Mouse (Mus musculus) forebrain, embryonic 12.5 days (tissue): ENCODE data around the gene 4933415A04Rik. TPM values are rescaled to one million over a fixed set of nuclear protein-coding genes. Genes with fewer than 3 reads are reported as not detected.

Source experiments
- ATAC-seq: fragments of 200-750 bp; cut with Nextera tagmentation; 2 replicates; pipeline ENCODE4 v1.8.0; 2017; ENCODE audit warnings: moderate TSS enrichment; ENCODE audit not compliant: low FRiP score
- H3K27ac ChIP-seq: fragments of 300-500 bp; sonication (generic); 2 replicates; pipeline ENCODE4 v1.5.1; 2016; ENCODE audit warnings: mild to moderate bottlenecking
- H3K27me3 ChIP-seq: fragments of 300-500 bp; sonication (generic); 2 replicates; pipeline ENCODE4 v1.6.1; 2016; ENCODE audit warnings: mild to moderate bottlenecking
- H3K36me3 ChIP-seq: fragments of 300-500 bp; sonication (generic); replicated peaks from 2 replicates; pipeline ENCODE4 v1.6.1; 2016; ENCODE audit warnings: mild to moderate bottlenecking
- H3K4me1 ChIP-seq: fragments of 300-500 bp; sonication (generic); 2 replicates; pipeline ENCODE4 v1.6.1; 2016
- H3K4me2 ChIP-seq: fragments of 300-500 bp; sonication (generic); 2 replicates; pipeline ENCODE4 v1.6.1; 2016; ENCODE audit warnings: mild to moderate bottlenecking, moderate library complexity
- H3K4me3 ChIP-seq: fragments of 300-500 bp; sonication (generic); replicated peaks from 2 replicates; pipeline ENCODE4 v1.5.1; 2016; ENCODE audit warnings: mild to moderate bottlenecking
- H3K9ac ChIP-seq: fragments of 300-500 bp; sonication (generic); 2 replicates; pipeline ENCODE4 v1.6.1; 2016; ENCODE audit warnings: mild to moderate bottlenecking
- H3K9me3 ChIP-seq: fragments of 300-500 bp; sonication (generic); 2 replicates; pipeline ENCODE4 v1.6.1; 2016
- WGBS: fragments of 180-500 bp; shearing (Covaris S2); methylation state at CpG from one replicate; pipeline ENCODE4 v1.1.7; 2016; 5-methylcytosine and 5-hydroxymethylcytosine counted together
- polyA plus RNA-seq: library from polyadenylated mRNA; unstranded; fragments of >200 nt; fragmentation: Nextera tagmentation; extraction: Ambion mirVana; gene quantifications from 2 replicates; pipeline ENCODE4 v1.2.1, GENCODE M21; 2016

The 4933415A04Rik gene
- polyA plus RNA-seq, 1 experiment from 2014 or later: 6.1 TPM

- Histone ChIP-seq H3K4me2 (no peak overlapping the region), H3K27me3 (no peaks in the 10 kb centered on the region), H3K27ac (no peak overlapping the region), H3K4me3 (no peak overlapping the region), H3K9ac (no peak overlapping the region), H3K4me1 (peaks cover 30% of the 10 kb centered on the region), H3K9me3 (no peaks in the 10 kb centered on the region), H3K36me3 (peaks cover 13% of the 10 kb centered on the region)
- ATAC-seq: no peak
- WGBS: 76% methylated on average over 6 of the region's 6 CpGs
Measured at GRCm38 (mm10) chr11:43552675-43553074, 34.2 kb upstream of the 4933415A04Rik start.

GRCm38 (mm10) chr11:43556538-43556937 lies 30.3 kb upstream of the 4933415A04Rik start:
- Histone ChIP-seq H3K9me3 (no peaks in the 10 kb centered on the region), H3K4me3 (no peak overlapping the region), H3K27ac (no peak overlapping the region), H3K27me3 (no peaks in the 10 kb centered on the region), H3K36me3 (peaks cover 28% of the 10 kb centered on the region), H3K4me2 (no peak overlapping the region), H3K9ac (no peak overlapping the region), H3K4me1 (peaks cover 24% of the 10 kb centered on the region)
- 88% methylated on average over 11 of the region's 11 CpGs for WGBS
- no peak for ATAC-seq

GRCm38 (mm10) chr11:43559515-43560292 lies 27.1 kb upstream of the 4933415A04Rik start:
- Histone ChIP-seq H3K9me3 (no peaks in the 10 kb centered on the region), H3K4me2 (no peak overlapping the region), H3K36me3 (peaks cover 30% of the 10 kb centered on the region), H3K27me3 (no peaks in the 10 kb centered on the region), H3K4me3 (no peak overlapping the region), H3K27ac (peak overlapping the region; percentile 78), H3K4me1 (peaks cover 31% of the 10 kb centered on the region), H3K9ac (no peak overlapping the region)
- 10% methylated on average over 6 of the region's 6 CpGs for WGBS
- 0 out of 2 replicates have a peak, but pooled peaks have one; percentile 21 for ATAC-seq

- H3K4me1 ChIP-seq: peaks cover 56% of the 10 kb centered on the region
- WGBS: 52% methylated on average over 10 of the region's 10 CpGs
- H3K27me3 ChIP-seq: no peaks in the 10 kb centered on the region
Measured at GRCm38 (mm10) chr11:43563654-43564244, 23.1 kb upstream of the 4933415A04Rik start.

GRCm38 (mm10) chr11:43565414-43565813 lies 21.4 kb upstream of the 4933415A04Rik start:
- no peak for ATAC-seq
- H3K4me2 ChIP-seq: peak overlapping the region; percentile 19; the same call in 1 of the 2 replicates
- 0 out of 2 replicates have a peak, but pooled peaks cover 2% of the 10 kb centered on the region for H3K36me3 ChIP-seq

More at GRCm38 (mm10) chr11:43563654-43564244, 23.1 kb upstream of the 4933415A04Rik start:
- H3K9me3 ChIP-seq: no peaks in the 10 kb centered on the region
- H3K4me2 ChIP-seq: no peak overlapping the region
- H3K27ac ChIP-seq: peak overlapping the region; percentile 42; the same call in 1 of the 2 replicates
- no peak overlapping the region for H3K9ac ChIP-seq
- ATAC-seq: peak; percentile 67
- no peak overlapping the region for H3K4me3 ChIP-seq
- H3K36me3 ChIP-seq: peaks cover 6% of the 10 kb centered on the region

GRCm38 (mm10) chr11:43565852-43566251 lies 21.0 kb upstream of the 4933415A04Rik start:
- H3K9me3 ChIP-seq: no peaks in the 10 kb centered on the region
- peak overlapping the region; percentile 19; the same call in 1 of the 2 replicates for H3K4me2 ChIP-seq
- H3K27me3 ChIP-seq: no peaks in the 10 kb centered on the region
- H3K4me1 ChIP-seq: peaks cover 50% of the 10 kb centered on the region
- 0 out of 2 replicates have a peak, but pooled peaks cover 2% of the 10 kb centered on the region for H3K36me3 ChIP-seq
- H3K27ac ChIP-seq: peak overlapping the region; percentile 51; the same call in 1 of the 2 replicates
- 0 out of 2 replicates have a peak, but pooled peaks have one; percentile 47 for ATAC-seq
- no peak overlapping the region for H3K4me3 ChIP-seq
- peak overlapping the region; percentile 36; the same call in 1 of the 2 replicates for H3K9ac ChIP-seq
- 7% methylated on average over 8 of the region's 8 CpGs for WGBS

More at GRCm38 (mm10) chr11:43565414-43565813, 21.4 kb upstream of the 4933415A04Rik start:
- Histone ChIP-seq H3K27ac (peak overlapping the region; percentile 26; the same call in 1 of the 2 replicates), H3K9ac (peak overlapping the region; percentile 36; the same call in 1 of the 2 replicates), H3K9me3 (no peaks in the 10 kb centered on the region), H3K4me3 (no peak overlapping the region), H3K27me3 (no peaks in the 10 kb centered on the region), H3K4me1 (peaks cover 46% of the 10 kb centered on the region)
- 26% methylated on average over 2 of the region's 2 CpGs for WGBS

GRCm38 (mm10) chr11:43566696-43567095 lies 20.1 kb upstream of the 4933415A04Rik start:
- Histone ChIP-seq H3K4me3 (no peak overlapping the region), H3K27ac (peak overlapping the region; percentile 51), H3K36me3 (0 out of 2 replicates have a peak, but pooled peaks cover 2% of the 10 kb centered on the region), H3K4me2 (no peak overlapping the region), H3K9me3 (no peaks in the 10 kb centered on the region), H3K27me3 (no peaks in the 10 kb centered on the region), H3K9ac (no peak overlapping the region), H3K4me1 (peaks cover 57% of the 10 kb centered on the region)
- ATAC-seq: no peak
- 55% methylated on average over 5 of the region's 5 CpGs for WGBS

- 63% methylated on average over 5 of the region's 5 CpGs for WGBS
- ATAC-seq: no peak
- H3K4me3 ChIP-seq: no peak overlapping the region
- H3K27ac ChIP-seq: no peak overlapping the region
- H3K9ac ChIP-seq: no peak overlapping the region
- H3K36me3 ChIP-seq: 0 out of 2 replicates have a peak, but pooled peaks cover 2% of the 10 kb centered on the region
- H3K9me3 ChIP-seq: no peaks in the 10 kb centered on the region
- peaks cover 60% of the 10 kb centered on the region for H3K4me1 ChIP-seq
- H3K4me2 ChIP-seq: no peak overlapping the region
- no peaks in the 10 kb centered on the region for H3K27me3 ChIP-seq
Measured at GRCm38 (mm10) chr11:43568263-43568662, 18.6 kb upstream of the 4933415A04Rik start.

- Histone ChIP-seq H3K27ac (no peak overlapping the region), H3K4me3 (no peak overlapping the region), H3K4me1 (peaks cover 52% of the 10 kb centered on the region), H3K27me3 (no peaks in the 10 kb centered on the region), H3K36me3 (no peaks in the 10 kb centered on the region), H3K9ac (no peak overlapping the region), H3K9me3 (no peaks in the 10 kb centered on the region), H3K4me2 (no peak overlapping the region)
- 84% methylated on average over 5 of the region's 5 CpGs for WGBS
- no peak for ATAC-seq
Measured at GRCm38 (mm10) chr11:43569188-43569587, 17.7 kb upstream of the 4933415A04Rik start.

- Histone ChIP-seq H3K4me2 (no peak overlapping the region), H3K36me3 (no peaks in the 10 kb centered on the region), H3K27ac (no peak overlapping the region), H3K4me3 (no peak overlapping the region), H3K27me3 (no peaks in the 10 kb centered on the region), H3K9me3 (no peaks in the 10 kb centered on the region), H3K4me1 (peaks cover 49% of the 10 kb centered on the region), H3K9ac (no peak overlapping the region)
- 82% methylated on average over 11 of the region's 11 CpGs for WGBS
- no peak; the same call in 1 of the 2 replicates for ATAC-seq
Measured at GRCm38 (mm10) chr11:43569595-43569994, 17.2 kb upstream of the 4933415A04Rik start.

GRCm38 (mm10) chr11:43575061-43575375 lies 11.8 kb upstream of the 4933415A04Rik start:
- no peaks in the 10 kb centered on the region for H3K9me3 ChIP-seq
- 0 out of 2 replicates have a peak, but pooled peaks cover 2% of the 10 kb centered on the region for H3K27me3 ChIP-seq
- H3K9ac ChIP-seq: peak overlapping the region; percentile 40; the same call in 1 of the 2 replicates
- H3K4me1 ChIP-seq: peaks cover 50% of the 10 kb centered on the region
- 6% methylated on average over 3 of the region's 3 CpGs for WGBS
- ATAC-seq: no peak
- no peak overlapping the region for H3K4me3 ChIP-seq
- H3K4me2 ChIP-seq: peak overlapping the region; percentile 41
- H3K36me3 ChIP-seq: peaks cover 11% of the 10 kb centered on the region
- H3K27ac ChIP-seq: peak overlapping the region; percentile 91
